Mouse (Mus musculus) neural tube, embryonic 12.5 days (tissue): ENCODE measurements around the gene Cisd1. TPM values are rescaled to one million over a fixed set of nuclear protein-coding genes. Genes with fewer than 3 reads are reported as not detected.

Experiments
- ATAC-seq: fragments of 200-750 bp; cut with Nextera tagmentation; 2 replicates; pipeline ENCODE4 v1.8.0; 2017; ENCODE audit warnings: low read depth, mild to moderate bottlenecking, moderate TSS enrichment, moderate library complexity; ENCODE audit not compliant: low FRiP score
- H3K27ac ChIP-seq: fragments of 300-500 bp; sonication (generic); 2 replicates; pipeline ENCODE4 v1.5.1; 2016
- H3K27me3 ChIP-seq: fragments of 300-500 bp; sonication (generic); replicated peaks from 2 replicates; pipeline ENCODE4 v1.6.1; 2016; ENCODE audit warnings: mild to moderate bottlenecking
- H3K36me3 ChIP-seq: fragments of 300-500 bp; sonication (generic); 2 replicates; pipeline ENCODE4 v1.6.1; 2016; ENCODE audit warnings: mild to moderate bottlenecking
- H3K4me1 ChIP-seq: fragments of 300-500 bp; sonication (generic); 2 replicates; pipeline ENCODE4 v1.6.1; 2016
- H3K4me2 ChIP-seq: fragments of 300-500 bp; sonication (generic); replicated peaks from 2 replicates; pipeline ENCODE4 v1.6.1; 2016; ENCODE audit warnings: mild to moderate bottlenecking
- H3K4me3 ChIP-seq: fragments of 300-500 bp; sonication (generic); 2 replicates; pipeline ENCODE4 v1.5.1; 2016
- H3K9ac ChIP-seq: fragments of 300-500 bp; sonication (generic); 2 replicates; pipeline ENCODE4 v1.6.1; 2016; ENCODE audit warnings: mild to moderate bottlenecking
- H3K9me3 ChIP-seq: fragments of 300-500 bp; sonication (generic); 2 replicates; pipeline ENCODE4 v1.6.1; 2016; ENCODE audit warnings: mild to moderate bottlenecking
- whole genome bisulfite sequencing: fragments of 180-500 bp; shearing (Covaris S2); methylation state at CpG from one replicate; pipeline ENCODE4 v1.1.7; 2016; 5-methylcytosine and 5-hydroxymethylcytosine counted together
- polyA plus RNA-seq: library from polyadenylated mRNA; unstranded; fragments of >200 nt; fragmentation: Nextera tagmentation; extraction: Ambion mirVana; gene quantifications from 2 replicates; pipeline ENCODE4 v1.2.1, GENCODE M21; 2016

Gene Cisd1
- polyA plus RNA-seq, 1 experiment from 2014 or later, result 163 TPM

DNA sequence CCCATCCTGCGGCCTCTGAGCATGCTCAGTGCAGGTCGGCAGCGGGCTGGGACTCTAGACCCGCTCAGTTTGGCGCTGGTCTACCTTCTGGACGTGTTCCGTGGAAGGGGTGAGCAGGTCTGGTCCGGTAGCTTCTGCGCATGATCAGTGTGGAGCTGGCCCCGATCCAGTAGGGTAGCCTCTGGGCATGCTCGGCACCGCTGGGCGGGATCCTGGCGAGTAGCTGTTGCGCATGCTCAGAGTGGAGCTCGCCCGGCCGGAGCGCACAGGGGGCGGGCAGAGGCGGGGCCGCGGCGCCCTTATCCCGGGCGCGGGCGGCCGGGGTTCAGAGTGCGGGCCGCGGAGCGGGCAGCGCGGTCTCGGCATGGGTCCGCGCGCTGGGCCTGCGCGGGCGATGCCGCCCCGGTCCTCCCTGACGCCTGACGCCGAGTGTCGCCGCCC, 2.8 kb upstream of the Cisd1 start, which contains the start of gene Ipmk:
Ipmk (plus strand) TSS at position 255 of the 441 bp plus-strand sequence.
- Histone ChIP-seq H3K4me3 (peak within 1 kb of the TSS; percentile 86), H3K4me2 (peak within 1 kb of the TSS; percentile 90), H3K27me3 (no peaks in the 10 kb centered on the region), H3K9me3 (no peaks in the 10 kb centered on the region), H3K9ac (peak within 1 kb of the TSS; percentile 84), H3K27ac (peak within 1 kb of the TSS; percentile 80), H3K36me3 (no peaks in the 10 kb centered on the region; the same call in 1 of the 2 replicates), H3K4me1 (peaks cover 17% of the 10 kb centered on the region)
- ATAC-seq, result peak; percentile 91
- WGBS, result under 1% methylated on average over 41 of the region's 49 CpGs

DNA sequence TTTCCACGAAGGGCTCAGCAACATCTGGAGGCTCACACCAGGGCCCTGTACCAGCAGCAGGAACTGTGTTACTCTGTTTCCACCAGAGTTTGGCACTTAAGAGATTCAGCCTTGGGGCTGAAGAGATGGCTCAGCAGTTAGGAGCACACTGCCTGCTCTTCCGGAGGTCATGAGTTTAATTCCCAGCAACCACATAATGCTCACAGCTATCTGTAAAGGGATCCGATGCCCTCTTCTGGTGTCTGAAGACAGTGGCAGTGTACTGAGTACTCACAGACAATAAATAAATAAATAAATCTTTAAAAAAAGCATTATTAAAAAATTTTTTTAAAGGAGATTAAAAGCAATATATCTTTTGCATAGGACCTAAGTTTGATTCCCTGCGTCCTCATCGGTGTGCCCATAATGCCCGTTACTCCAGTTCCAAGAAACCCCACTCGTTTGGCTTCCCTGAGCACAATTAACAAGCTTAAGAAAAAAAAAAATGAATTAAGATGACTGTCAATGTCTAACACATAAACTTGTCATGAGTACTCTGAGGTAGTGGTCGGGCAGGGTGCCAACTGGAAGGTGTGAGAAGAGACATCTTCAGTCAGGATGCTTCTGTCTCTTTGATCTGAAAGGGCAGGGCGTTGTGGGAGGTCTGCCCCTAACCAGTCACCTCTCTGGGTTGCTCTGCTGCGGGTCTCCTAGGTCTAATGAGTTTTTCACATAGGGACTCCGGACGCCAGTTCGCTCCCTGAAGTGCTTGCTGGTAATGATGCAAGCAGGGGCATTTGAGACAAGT, 2.2 kb upstream of the Cisd1 start:
- Histone ChIP-seq H3K9me3 (no peaks in the 10 kb centered on the region), H3K4me3 (peak overlapping the region; percentile 86), H3K27ac (peak overlapping the region; percentile 80; the same call in 1 of the 2 replicates), H3K4me1 (peaks cover 17% of the 10 kb centered on the region), H3K4me2 (peak overlapping the region; percentile 90), H3K36me3 (no peaks in the 10 kb centered on the region; the same call in 1 of the 2 replicates), H3K27me3 (no peaks in the 10 kb centered on the region), H3K9ac (peak overlapping the region; percentile 84)
- no peak for ATAC-seq
- WGBS, result 11% methylated on average over 13 of the region's 13 CpGs

DNA sequence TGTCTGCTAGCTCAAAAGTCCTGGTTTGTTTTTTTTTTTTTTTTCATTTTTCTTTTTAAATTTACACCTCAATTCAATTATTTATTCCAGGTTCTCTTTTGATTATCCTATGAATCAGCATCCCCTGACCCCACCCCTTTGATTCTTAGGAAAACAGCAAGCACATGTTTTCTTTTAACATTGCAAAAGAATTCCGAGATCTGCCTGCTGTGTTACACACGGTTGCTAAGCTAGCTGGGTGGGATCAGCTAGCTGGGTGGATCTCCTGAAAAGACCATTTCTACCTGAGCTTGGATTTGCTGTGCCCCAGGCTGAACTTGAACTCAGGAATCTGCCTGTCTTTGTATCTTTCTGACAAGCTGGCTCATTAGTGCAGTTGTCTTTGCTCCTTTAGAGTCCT, 1.4 kb upstream of the Cisd1 start:
- ATAC-seq, result no peak
- peaks cover 17% of the 10 kb centered on the region for H3K4me1 ChIP-seq
- 64% methylated on average over 2 of the region's 2 CpGs for WGBS

DNA sequence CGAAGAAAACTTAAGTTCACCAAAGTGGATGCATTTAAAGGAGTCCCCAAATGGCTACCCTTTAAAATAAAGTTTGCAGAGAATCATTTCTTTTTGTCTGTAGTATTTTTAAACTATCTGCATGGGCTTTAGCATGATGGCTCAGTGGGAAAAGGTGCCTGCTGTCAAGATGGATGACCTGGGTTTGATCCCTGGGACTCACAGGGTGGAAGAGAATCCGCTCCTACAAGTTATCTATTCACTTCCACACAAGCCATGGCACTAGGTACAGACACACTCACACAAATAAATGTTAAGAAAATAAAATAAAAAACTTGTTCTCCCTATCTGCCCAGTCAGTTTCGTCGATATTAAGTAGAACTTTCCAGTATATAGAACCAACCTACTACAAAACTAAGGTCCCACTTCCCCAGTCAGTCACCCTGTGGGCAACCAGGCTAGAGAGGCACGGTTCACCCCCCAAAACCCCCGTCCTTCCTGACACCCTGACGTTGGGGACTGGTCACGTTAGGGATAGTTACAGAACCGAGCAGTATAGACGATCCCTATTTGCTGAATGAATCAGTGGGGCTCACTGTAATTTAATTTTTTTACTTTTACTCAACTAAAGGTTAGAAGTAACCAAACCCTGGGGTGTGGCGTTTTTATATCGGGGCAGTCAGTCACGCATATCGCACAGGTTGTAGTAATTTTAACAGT, 1.0 kb downstream of the Cisd1 start:
- Histone ChIP-seq H3K9ac (peak overlapping the region; percentile 86; the same call in 1 of the 2 replicates), H3K9me3 (no peaks in the 10 kb centered on the region)
- WGBS, result 26% methylated on average over 14 of the region's 14 CpGs

More for the DNA sequence above, 1.4 kb upstream of the Cisd1 start:
- H3K27ac ChIP-seq, result no peak overlapping the region
- no peak overlapping the region for H3K4me3 ChIP-seq
- no peaks in the 10 kb centered on the region for H3K9me3 ChIP-seq
- H3K9ac ChIP-seq, result no peak overlapping the region
- no peak overlapping the region for H3K4me2 ChIP-seq
- H3K27me3 ChIP-seq, result no peaks in the 10 kb centered on the region
- no peaks in the 10 kb centered on the region; the same call in 1 of the 2 replicates for H3K36me3 ChIP-seq

DNA sequence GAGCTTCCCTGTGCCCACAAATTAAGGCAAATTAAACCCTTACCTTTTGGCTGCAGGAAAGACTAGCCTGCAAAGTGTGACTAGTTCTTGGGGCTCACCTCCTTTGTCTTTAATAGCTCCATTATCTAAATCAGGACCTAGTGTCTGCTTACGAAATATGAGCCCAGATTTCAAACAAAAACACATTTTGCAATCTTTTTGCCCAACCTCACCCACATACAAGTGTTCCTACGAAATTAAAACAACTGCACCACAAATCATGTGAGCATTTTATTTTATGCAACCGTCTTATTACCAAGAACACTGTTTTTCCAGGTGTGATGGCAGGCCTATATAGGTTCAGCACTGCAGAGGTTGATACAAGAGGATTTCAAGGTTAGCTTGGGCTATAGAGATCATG, 1.6 kb downstream of the Cisd1 start:
- 88% methylated on average over 3 of the region's 3 CpGs for WGBS
- no peaks in the 10 kb centered on the region for H3K9me3 ChIP-seq
- no peak overlapping the region for H3K4me3 ChIP-seq
- no peak overlapping the region for H3K27ac ChIP-seq
- no peak for ATAC-seq
- H3K4me2 ChIP-seq, result no peak overlapping the region
- no peaks in the 10 kb centered on the region for H3K27me3 ChIP-seq
- H3K36me3 ChIP-seq, result no peaks in the 10 kb centered on the region
- H3K9ac ChIP-seq, result no peak overlapping the region
- H3K4me1 ChIP-seq, result peaks cover 8% of the 10 kb centered on the region

More for the DNA sequence above, 1.0 kb downstream of the Cisd1 start:
- Histone ChIP-seq H3K4me2 (peak overlapping the region; percentile 74), H3K4me1 (peaks cover 9% of the 10 kb centered on the region), H3K36me3 (no peaks in the 10 kb centered on the region), H3K27me3 (no peaks in the 10 kb centered on the region), H3K4me3 (peak overlapping the region; percentile 86), H3K27ac (no peak overlapping the region)
- no peak for ATAC-seq

DNA sequence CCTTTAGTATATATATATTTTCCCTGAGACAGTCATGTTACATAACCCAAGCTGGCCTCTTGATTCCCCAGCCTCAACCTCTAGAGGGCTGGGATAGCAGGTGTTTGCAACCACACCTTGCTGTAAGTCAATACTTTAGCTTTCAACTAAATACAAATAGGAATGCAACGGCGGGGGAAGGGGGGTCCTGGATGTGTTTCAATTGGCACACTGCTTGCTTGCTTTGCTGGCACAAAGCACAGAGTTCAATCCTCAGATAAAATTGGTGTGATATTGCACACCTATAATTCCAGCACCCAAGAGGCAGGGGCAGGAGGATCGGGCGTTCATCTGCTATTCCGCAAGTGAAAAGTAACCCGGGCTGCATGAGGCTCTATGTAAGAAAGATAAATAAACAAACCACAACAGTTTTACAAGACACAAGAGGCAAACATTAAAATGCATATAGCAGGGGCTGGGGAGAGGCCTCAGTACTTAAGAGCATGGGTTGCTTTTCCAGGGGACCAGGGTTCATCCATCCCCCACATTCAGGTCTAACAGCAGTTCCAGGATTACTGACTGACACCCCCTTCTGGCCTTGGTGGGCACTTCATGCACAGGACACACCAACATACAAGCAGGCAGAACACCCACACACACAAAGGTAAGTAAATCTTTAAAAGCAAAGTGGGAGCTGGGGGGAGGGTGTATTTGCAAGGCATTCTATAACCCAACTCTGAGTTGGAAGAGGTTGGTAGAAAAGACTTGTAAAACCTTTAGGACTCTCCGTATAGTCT, 2.5 kb downstream of the Cisd1 start:
- no peak for ATAC-seq

DNA sequence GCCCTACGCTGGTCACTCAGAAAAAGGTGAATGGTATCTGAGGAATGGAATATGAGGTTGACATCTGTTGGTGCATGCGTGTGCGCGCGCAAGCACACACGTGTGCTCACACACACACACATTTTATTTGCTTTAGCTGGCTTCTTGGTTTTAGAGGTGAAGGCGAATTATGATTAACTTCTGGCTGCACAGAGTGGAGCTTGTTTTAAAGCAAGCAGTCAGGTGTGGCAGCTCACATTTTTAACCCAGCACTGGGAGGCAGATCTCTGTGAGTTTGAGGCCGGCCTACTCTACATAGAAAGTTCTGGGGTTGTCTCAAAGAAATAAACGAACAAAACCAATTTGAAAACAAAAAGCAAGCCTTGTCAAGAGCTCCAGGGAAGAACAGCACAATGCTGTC, 3.5 kb downstream of the Cisd1 start:
- no peak overlapping the region for H3K27ac ChIP-seq
- no peaks in the 10 kb centered on the region for H3K9me3 ChIP-seq
- H3K4me3 ChIP-seq, result no peak overlapping the region
- H3K4me2 ChIP-seq, result no peak overlapping the region
- peaks cover 8% of the 10 kb centered on the region for H3K4me1 ChIP-seq
- H3K27me3 ChIP-seq, result no peaks in the 10 kb centered on the region
- no peaks in the 10 kb centered on the region for H3K36me3 ChIP-seq
- WGBS, result 97% methylated on average over 9 of the region's 9 CpGs
- no peak overlapping the region for H3K9ac ChIP-seq
- ATAC-seq, result no peak

More for the DNA sequence above, 2.5 kb downstream of the Cisd1 start:
- WGBS, result 90% methylated on average over 7 of the region's 7 CpGs
- no peak overlapping the region for H3K4me2 ChIP-seq
- no peak overlapping the region for H3K9ac ChIP-seq
- no peak overlapping the region for H3K27ac ChIP-seq
- H3K4me1 ChIP-seq, result peaks cover 8% of the 10 kb centered on the region
- no peaks in the 10 kb centered on the region for H3K9me3 ChIP-seq
- no peaks in the 10 kb centered on the region for H3K36me3 ChIP-seq
- no peaks in the 10 kb centered on the region for H3K27me3 ChIP-seq
- no peak overlapping the region for H3K4me3 ChIP-seq

DNA sequence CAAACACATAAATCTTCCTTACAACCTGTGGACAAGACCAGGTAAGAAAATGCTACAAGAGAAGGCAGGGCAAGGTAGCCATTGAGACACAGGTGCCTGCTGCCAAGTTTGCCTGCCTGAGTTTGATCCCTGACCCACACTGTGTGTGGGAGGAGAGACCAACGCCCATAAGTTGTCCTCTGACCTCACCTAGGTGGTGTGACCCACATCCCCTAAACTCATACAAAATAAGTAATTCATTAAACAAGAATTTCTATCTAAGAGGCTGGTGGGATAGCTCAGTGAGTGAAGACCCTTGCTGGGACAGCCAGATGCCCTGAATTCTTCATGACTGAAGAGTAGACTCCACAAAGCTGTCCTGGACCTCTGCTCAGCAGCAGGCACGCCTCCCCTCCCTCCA, 4.6 kb downstream of the Cisd1 start:
- Histone ChIP-seq H3K4me1 (peaks cover 8% of the 10 kb centered on the region), H3K4me3 (no peak overlapping the region), H3K27ac (no peak overlapping the region), H3K36me3 (peaks cover 7% of the 10 kb centered on the region), H3K4me2 (no peak overlapping the region), H3K9me3 (no peaks in the 10 kb centered on the region), H3K27me3 (no peaks in the 10 kb centered on the region), H3K9ac (no peak overlapping the region)
- 83% methylated on average over 2 of the region's 2 CpGs for whole genome bisulfite sequencing
- ATAC-seq, result no peak

DNA sequence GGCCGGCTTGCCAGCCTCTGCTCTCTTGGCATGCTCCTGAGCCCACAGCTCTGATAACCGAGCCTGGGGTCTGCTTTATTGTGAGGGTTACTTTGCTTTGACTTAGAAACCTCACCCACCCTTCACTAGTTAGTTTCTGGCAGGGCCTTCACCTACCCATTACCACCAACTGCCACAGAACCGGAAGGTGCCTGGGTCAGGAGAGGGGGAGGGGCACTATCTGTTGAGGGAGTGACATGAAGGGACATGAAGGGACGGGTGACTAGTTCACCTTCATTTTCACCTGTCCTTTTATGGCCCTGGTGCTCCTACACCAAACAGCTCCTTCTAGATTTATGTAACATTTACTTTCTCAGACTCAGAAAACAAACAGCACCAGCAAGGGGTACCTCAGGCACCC, 5.3 kb downstream of the Cisd1 start:
- H3K9me3 ChIP-seq, result no peaks in the 10 kb centered on the region
- peaks cover 14% of the 10 kb centered on the region for H3K36me3 ChIP-seq
- 70% methylated on average over 4 of the region's 4 CpGs for WGBS
- H3K27me3 ChIP-seq, result no peaks in the 10 kb centered on the region
- no peak overlapping the region for H3K4me2 ChIP-seq
- H3K4me1 ChIP-seq, result peaks cover 8% of the 10 kb centered on the region
- H3K27ac ChIP-seq, result no peak overlapping the region
- no peak for ATAC-seq
- H3K9ac ChIP-seq, result no peak overlapping the region
- no peak overlapping the region for H3K4me3 ChIP-seq

DNA sequence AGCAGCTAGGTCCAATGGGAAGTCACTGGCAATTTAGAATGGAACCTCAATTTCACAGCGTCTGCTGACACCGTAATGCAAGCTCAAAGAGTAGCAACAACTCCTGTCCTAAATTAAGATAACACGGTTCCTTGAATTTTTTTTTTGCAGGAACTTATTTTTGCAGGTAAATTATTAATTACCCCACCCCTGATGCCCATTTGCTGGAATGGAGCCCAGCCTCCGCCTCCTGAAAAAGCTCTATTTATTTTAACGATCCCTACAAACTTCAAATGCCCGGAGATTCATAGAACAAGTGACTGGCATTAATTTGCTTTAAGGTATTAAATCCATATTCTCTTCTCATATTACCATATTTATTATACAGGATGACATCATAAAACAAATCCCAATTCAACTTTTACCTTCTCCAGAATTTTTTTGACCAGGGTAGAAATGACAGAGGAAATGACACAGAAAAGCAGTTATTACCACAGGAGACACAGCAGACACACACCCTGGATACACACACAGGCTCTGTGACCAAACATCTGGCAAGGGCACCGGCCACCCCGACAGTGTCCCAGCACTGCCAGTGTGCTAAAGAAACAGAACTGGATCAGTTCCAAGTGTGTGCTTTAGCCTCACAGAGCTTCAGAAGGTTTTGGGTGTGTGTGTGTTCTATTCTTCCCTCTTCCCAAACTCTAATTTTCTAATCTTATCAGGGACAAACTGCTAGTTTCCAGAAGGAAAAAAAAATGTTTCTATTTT, 6.4 kb downstream of the Cisd1 start:
- H3K36me3 ChIP-seq, result peaks cover 24% of the 10 kb centered on the region
- no peak for ATAC-seq
- no peak overlapping the region for H3K4me2 ChIP-seq
- WGBS, result 85% methylated on average over 8 of the region's 8 CpGs
- no peaks in the 10 kb centered on the region for H3K27me3 ChIP-seq
- H3K4me3 ChIP-seq, result no peak overlapping the region
- H3K4me1 ChIP-seq, result no peaks in the 10 kb centered on the region
- H3K9me3 ChIP-seq, result no peaks in the 10 kb centered on the region
- no peak overlapping the region for H3K9ac ChIP-seq
- no peak overlapping the region for H3K27ac ChIP-seq

DNA sequence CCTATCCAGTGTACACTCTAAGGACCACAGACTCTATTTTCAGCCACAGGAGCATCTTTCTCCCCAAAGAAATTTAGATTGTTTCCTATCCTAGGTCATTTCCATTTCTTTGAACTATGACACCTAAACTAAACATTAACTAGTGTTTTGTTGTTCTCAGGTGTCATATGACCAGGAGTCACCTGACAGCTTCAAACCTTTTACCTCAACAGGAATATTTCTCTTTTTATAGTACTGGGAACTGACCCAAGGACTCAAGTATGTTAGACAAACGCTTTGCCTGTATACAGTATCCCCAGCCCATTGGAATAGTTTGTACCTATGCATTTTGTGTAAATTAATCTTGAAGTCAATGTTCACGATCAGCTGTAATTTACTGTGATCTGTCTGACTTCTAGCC, 7.0 kb downstream of the Cisd1 start:
- ATAC-seq, result no peak
- Histone ChIP-seq H3K9me3 (no peaks in the 10 kb centered on the region), H3K36me3 (peaks cover 29% of the 10 kb centered on the region), H3K27ac (no peak overlapping the region), H3K27me3 (no peaks in the 10 kb centered on the region), H3K4me1 (no peaks in the 10 kb centered on the region), H3K4me2 (no peak overlapping the region), H3K4me3 (no peak overlapping the region), H3K9ac (no peak overlapping the region)
- WGBS, result 89% methylated on average over 2 of the region's 2 CpGs
